Mouse (Mus musculus): Measurements from ENCODE around the gene Sdk1. TPM values are rescaled to one million over a fixed set of nuclear protein-coding genes. Genes with fewer than 3 reads are reported as not detected.

The Sdk1 gene
- total RNA-seq, 2 experiments from 2014 or later = 8.1 to 8.2 TPM

- no peak for DNase-seq (ENCODE audit: extremely low spot score in 1 of 2, low spot score in 1 of 2)
Observed at GRCm38 (mm10) chr5:141415644-141416243, 174.5 kb downstream of the Sdk1 start.

GRCm38 (mm10) chr5:141428132-141428531 is 186.8 kb downstream of the Sdk1 start:
- no peak for DNase-seq (ENCODE audit: extremely low spot score in 1 of 2, low spot score in 1 of 2)

GRCm38 (mm10) chr5:141433286-141433685 is 192.0 kb downstream of the Sdk1 start:
- DNase-seq (ENCODE audit: extremely low spot score in 1 of 2, low spot score in 1 of 2) = no peak

GRCm38 (mm10) chr5:141447247-141447646 is 206.0 kb downstream of the Sdk1 start:
- DNase-seq (ENCODE audit: extremely low spot score in 1 of 2, low spot score in 1 of 2) = no peak

- DNase-seq (ENCODE audit: extremely low spot score in 1 of 2, low spot score in 1 of 2) = no peak
Observed at GRCm38 (mm10) chr5:141463417-141463816, 222.1 kb downstream of the Sdk1 start.

- no peak for DNase-seq (ENCODE audit: extremely low spot score in 1 of 2, low spot score in 1 of 2)
Observed at GRCm38 (mm10) chr5:141468821-141469220, 227.5 kb downstream of the Sdk1 start.

- no peak for DNase-seq (ENCODE audit: extremely low spot score in 1 of 2, low spot score in 1 of 2)
Observed at GRCm38 (mm10) chr5:141505281-141505680, 264.0 kb downstream of the Sdk1 start.

- DNase-seq (ENCODE audit: extremely low spot score in 1 of 2, low spot score in 1 of 2) = no peak
Observed at GRCm38 (mm10) chr5:141506344-141506743, 265.1 kb downstream of the Sdk1 start.

GRCm38 (mm10) chr5:141524801-141525715 is 283.8 kb downstream of the Sdk1 start:
- peak in 1 of 2 experiments; percentile 20 for DNase-seq (ENCODE audit: extremely low spot score in 1 of 2, low spot score in 1 of 2)

GRCm38 (mm10) chr5:141540193-141540592 is 298.9 kb downstream of the Sdk1 start:
- DNase-seq (ENCODE audit: extremely low spot score in 1 of 2, low spot score in 1 of 2) = no peak

GRCm38 (mm10) chr5:141542890-141543666 is 301.8 kb downstream of the Sdk1 start:
- no peak for DNase-seq (ENCODE audit: extremely low spot score in 1 of 2, low spot score in 1 of 2)

- DNase-seq (ENCODE audit: extremely low spot score in 1 of 2, low spot score in 1 of 2) = no peak
Observed at GRCm38 (mm10) chr5:141553444-141553843, 312.2 kb downstream of the Sdk1 start.

GRCm38 (mm10) chr5:141558731-141559130 is 317.4 kb downstream of the Sdk1 start:
- no peak for DNase-seq (ENCODE audit: extremely low spot score in 1 of 2, low spot score in 1 of 2)

- no peak for DNase-seq (ENCODE audit: extremely low spot score in 1 of 2, low spot score in 1 of 2)
Observed at GRCm38 (mm10) chr5:141560325-141560724, 319.0 kb downstream of the Sdk1 start.

GRCm38 (mm10) chr5:141561989-141562560 is 320.8 kb downstream of the Sdk1 start:
- no peak for DNase-seq (ENCODE audit: extremely low spot score in 1 of 2, low spot score in 1 of 2)

- DNase-seq (ENCODE audit: extremely low spot score in 1 of 2, low spot score in 1 of 2) = no peak
Observed at GRCm38 (mm10) chr5:141564197-141564596, 322.9 kb downstream of the Sdk1 start.

GRCm38 (mm10) chr5:141568106-141568505 is 326.8 kb downstream of the Sdk1 start:
- DNase-seq (ENCODE audit: extremely low spot score in 1 of 2, low spot score in 1 of 2) = no peak

GRCm38 (mm10) chr5:141570442-141570841 is 329.2 kb downstream of the Sdk1 start:
- DNase-seq (ENCODE audit: extremely low spot score in 1 of 2, low spot score in 1 of 2) = no peak

GRCm38 (mm10) chr5:141574263-141574662 is 333.0 kb downstream of the Sdk1 start:
- DNase-seq (ENCODE audit: extremely low spot score in 1 of 2, low spot score in 1 of 2) = no peak

GRCm38 (mm10) chr5:141591246-141591645 is 350.0 kb downstream of the Sdk1 start:
- no peak for DNase-seq (ENCODE audit: extremely low spot score in 1 of 2, low spot score in 1 of 2)

GRCm38 (mm10) chr5:141612721-141613120 is 371.4 kb downstream of the Sdk1 start:
- no peak for DNase-seq (ENCODE audit: extremely low spot score in 1 of 2, low spot score in 1 of 2)

All from layer of hippocampus, postnatal 25 days (tissue).